Mouse (Mus musculus) inflammation-experienced regulatory T-cells, adult 16 weeks (primary cell): ENCODE measurements around the gene Sdsl. TPM values are rescaled to one million over a fixed set of nuclear protein-coding genes. Genes with fewer than 3 reads are reported as not detected.

ENCODE experiments used
- polyA plus RNA-seq: library from polyadenylated mRNA; unstranded; fragments of 100-300 nt; shearing (Covaris generic); gene quantifications from one replicate; pipeline ENCODE4 v1.2.1, GENCODE M21; 2017

Sdsl gene
- polyA plus RNA-seq = 0.24 TPM

GRCm38 (mm10) chr5:120472770-120473169 lies at the start of gene Sdsl:
Gene Sdsl, minus strand, starts transcription at chr5:120472810.

GRCm38 (mm10) chr5:120510982-120511642 lies 38.5 kb upstream of the Sdsl start, which contains the start of gene Slc8b1:
Gene Slc8b1, plus strand, starts transcription at chr5:120511168.

GRCm38 (mm10) chr5:120503144-120503795 lies 30.7 kb upstream of the Sdsl start, which contains the start of gene Plbd2:
Gene Plbd2, minus strand, starts transcription at chr5:120503625.

GRCm38 (mm10) chr5:120476296-120476695 lies 3.7 kb upstream of the Sdsl start, which contains the start of gene Sds:
Gene Sds, plus strand, starts transcription at chr5:120476526.

GRCm38 (mm10) chr5:120431649-120432485 lies 40.7 kb downstream of the Sdsl start, which contains the start of gene Lhx5:
Gene Lhx5, plus strand, starts transcription at chr5:120431699.

Other genes with a start within 250 kb of the Sdsl start
- gene Lhx5, start 41.1 kb downstream of the Sdsl start, polyA plus RNA-seq = not detected
- gene Sds, start 3.7 kb upstream of the Sdsl start, polyA plus RNA-seq = not detected
- gene Plbd2, start 30.8 kb upstream of the Sdsl start, polyA plus RNA-seq = 6.5 TPM
- gene Slc8b1, start 38.4 kb upstream of the Sdsl start, polyA plus RNA-seq = 19.1 TPM
- 29.6 TPM for gene Tpcn1, start 115.9 kb upstream of the Sdsl start, polyA plus RNA-seq
- 1.2 TPM for gene Iqcd, start 116.2 kb upstream of the Sdsl start, polyA plus RNA-seq
- gene Rita1, start 139.8 kb upstream of the Sdsl start, polyA plus RNA-seq = 8.8 TPM
- gene Ddx54, start 139.9 kb upstream of the Sdsl start, polyA plus RNA-seq = 97.1 TPM
- gene Cfap73, start 161.4 kb upstream of the Sdsl start, polyA plus RNA-seq = not detected
- gene Rasal1, start 176.0 kb upstream of the Sdsl start, polyA plus RNA-seq = 14.6 TPM
- gene Dtx1, start 239.1 kb upstream of the Sdsl start, polyA plus RNA-seq = 35.3 TPM